Mouse (Mus musculus) midbrain, embryonic 13.5 days (tissue): ENCODE data around the gene Crmp1. TPM values are rescaled to one million over a fixed set of nuclear protein-coding genes. Genes with fewer than 3 reads are reported as not detected.

Source experiments
- ATAC-seq: fragments of 200-750 bp; cut with Nextera tagmentation; 2 replicates; pipeline ENCODE4 v1.8.0; 2017; ENCODE audit warnings: mild to moderate bottlenecking, moderate TSS enrichment, moderate library complexity
- H3K27ac ChIP-seq: fragments of 300-500 bp; sonication (generic); 2 replicates; pipeline ENCODE4 v1.5.1; 2015; ENCODE audit warnings: inconsistent platforms, mild to moderate bottlenecking, moderate library complexity
- H3K27me3 ChIP-seq: fragments of 300-500 bp; sonication (generic); 2 replicates; pipeline ENCODE4 v1.6.1; 2015; ENCODE audit warnings: mild to moderate bottlenecking, inconsistent platforms
- H3K36me3 ChIP-seq: fragments of 300-500 bp; sonication (generic); 2 replicates; pipeline ENCODE4 v1.6.1; 2015; ENCODE audit warnings: mild to moderate bottlenecking, inconsistent platforms
- H3K4me1 ChIP-seq: fragments of 300-500 bp; sonication (generic); replicated peaks from 2 replicates; pipeline ENCODE4 v1.6.1; 2015; ENCODE audit warnings: inconsistent platforms
- H3K4me2 ChIP-seq: fragments of 300-500 bp; sonication (generic); replicated peaks from 2 replicates; pipeline ENCODE4 v1.6.1; 2015; ENCODE audit warnings: moderate library complexity, mild to moderate bottlenecking, inconsistent platforms
- H3K4me3 ChIP-seq: fragments of 300-500 bp; sonication (generic); replicated peaks from 2 replicates; pipeline ENCODE4 v1.5.1; 2015; ENCODE audit warnings: mild to moderate bottlenecking, inconsistent platforms
- H3K9ac ChIP-seq: fragments of 300-500 bp; sonication (generic); replicated peaks from 2 replicates; pipeline ENCODE4 v1.6.1; 2015; ENCODE audit warnings: mild to moderate bottlenecking, inconsistent platforms
- H3K9me3 ChIP-seq: fragments of 300-500 bp; sonication (generic); 2 replicates; pipeline ENCODE4 v1.6.1; 2016; ENCODE audit warnings: mild to moderate bottlenecking, inconsistent platforms
- WGBS: fragments of 180-500 bp; shearing (Covaris S2); methylation state at CpG from one replicate; pipeline ENCODE4 v1.1.7; 2015; 5-methylcytosine and 5-hydroxymethylcytosine counted together
- polyA plus RNA-seq: library from polyadenylated mRNA; unstranded; fragments of >200 nt; fragmentation: Nextera tagmentation; extraction: Ambion mirVana; gene quantifications from 2 replicates; pipeline ENCODE4 v1.2.1, GENCODE M21; 2015

Crmp1 gene
- polyA plus RNA-seq, 1 experiment from 2014 or later, result 711 TPM

DNA sequence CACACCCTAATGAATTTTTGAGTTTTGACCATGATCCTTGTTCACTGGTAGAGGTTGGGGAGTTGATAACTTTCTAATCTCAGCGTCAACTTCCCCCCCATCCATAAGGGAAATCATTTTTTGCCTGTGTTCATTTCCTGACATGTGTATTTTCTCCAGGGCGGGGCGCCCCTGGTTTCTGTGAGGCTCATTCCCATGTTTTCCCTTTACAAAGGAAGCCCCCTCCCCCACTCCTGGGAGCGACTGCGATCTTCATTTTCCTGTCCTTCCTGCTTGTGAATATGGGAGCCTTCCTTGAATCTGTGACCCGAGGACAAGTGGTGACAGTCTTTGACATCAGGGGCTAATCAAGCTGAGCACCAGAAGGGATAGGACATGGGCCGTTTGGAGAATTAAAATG is 15.1 kb downstream of the Crmp1 start:
- no peak overlapping the region for H3K4me2 ChIP-seq
- no peaks in the 10 kb centered on the region for H3K27me3 ChIP-seq
- no peak overlapping the region for H3K27ac ChIP-seq
- H3K4me3 ChIP-seq, result no peak overlapping the region
- 66% methylated on average over 7 of the region's 7 CpGs for WGBS
- H3K36me3 ChIP-seq, result peaks cover 14% of the 10 kb centered on the region
- ATAC-seq, result no peak
- no peaks in the 10 kb centered on the region for H3K9me3 ChIP-seq
- peaks cover 87% of the 10 kb centered on the region for H3K4me1 ChIP-seq
- no peak overlapping the region for H3K9ac ChIP-seq

DNA sequence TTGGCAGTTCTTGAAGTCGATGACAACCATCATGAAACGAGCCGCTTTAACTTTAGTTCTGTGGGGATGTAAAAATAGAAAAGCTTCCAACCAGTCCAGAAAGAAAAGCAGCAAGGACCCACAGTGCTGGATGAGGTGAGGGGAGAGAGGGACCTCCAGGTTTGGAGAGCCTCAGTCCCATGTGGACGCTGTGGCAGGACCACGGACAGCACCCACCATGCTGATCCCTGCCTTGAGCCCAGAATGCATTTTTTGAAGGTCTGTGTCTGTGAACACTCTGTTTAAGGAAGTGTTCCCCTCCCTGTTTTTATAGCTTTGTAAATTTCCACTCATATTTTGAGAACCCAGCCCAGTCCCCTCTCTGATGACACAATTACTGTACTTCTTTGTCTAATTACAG is 15.5 kb downstream of the Crmp1 start:
- WGBS, result 58% methylated on average over 5 of the region's 5 CpGs
- no peaks in the 10 kb centered on the region for H3K9me3 ChIP-seq
- no peak overlapping the region for H3K4me3 ChIP-seq
- 0 out of 2 replicates have a peak overlapping the region, but pooled peaks have one; percentile 28 for H3K27ac ChIP-seq
- peaks cover 86% of the 10 kb centered on the region for H3K4me1 ChIP-seq
- H3K4me2 ChIP-seq, result no peak overlapping the region
- H3K9ac ChIP-seq, result no peak overlapping the region
- no peaks in the 10 kb centered on the region for H3K27me3 ChIP-seq
- no peak for ATAC-seq
- peaks cover 10% of the 10 kb centered on the region for H3K36me3 ChIP-seq

DNA sequence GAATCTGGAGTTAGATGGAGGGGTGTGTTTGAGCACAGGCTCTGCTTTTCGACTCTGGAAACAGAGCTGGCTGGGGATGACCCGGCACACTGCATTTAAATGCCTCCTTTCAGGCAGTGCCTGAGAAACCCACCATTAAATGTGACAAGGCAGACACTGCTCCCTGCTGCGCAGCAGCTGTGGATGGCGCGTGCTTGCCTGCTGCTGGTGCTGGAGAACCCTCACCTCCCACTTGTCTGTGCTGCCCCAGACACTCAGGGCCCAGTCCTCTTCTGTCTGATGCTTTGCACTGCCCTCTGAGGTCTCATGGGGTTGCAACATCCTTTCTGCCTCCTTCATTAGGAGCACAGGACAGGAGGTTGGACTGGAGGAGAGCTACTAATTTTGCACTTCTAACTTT is 20.0 kb downstream of the Crmp1 start:
- no peaks in the 10 kb centered on the region for H3K27me3 ChIP-seq
- H3K4me1 ChIP-seq, result peaks cover 67% of the 10 kb centered on the region
- 0 out of 2 replicates have a peak overlapping the region, but pooled peaks have one; percentile 3 for H3K9ac ChIP-seq
- no peaks in the 10 kb centered on the region for H3K9me3 ChIP-seq
- peak; percentile 62 for ATAC-seq
- H3K4me3 ChIP-seq, result no peak overlapping the region
- H3K27ac ChIP-seq, result no peak overlapping the region
- WGBS, result 48% methylated on average over 5 of the region's 5 CpGs
- peaks cover 18% of the 10 kb centered on the region for H3K36me3 ChIP-seq
- no peak overlapping the region for H3K4me2 ChIP-seq

DNA sequence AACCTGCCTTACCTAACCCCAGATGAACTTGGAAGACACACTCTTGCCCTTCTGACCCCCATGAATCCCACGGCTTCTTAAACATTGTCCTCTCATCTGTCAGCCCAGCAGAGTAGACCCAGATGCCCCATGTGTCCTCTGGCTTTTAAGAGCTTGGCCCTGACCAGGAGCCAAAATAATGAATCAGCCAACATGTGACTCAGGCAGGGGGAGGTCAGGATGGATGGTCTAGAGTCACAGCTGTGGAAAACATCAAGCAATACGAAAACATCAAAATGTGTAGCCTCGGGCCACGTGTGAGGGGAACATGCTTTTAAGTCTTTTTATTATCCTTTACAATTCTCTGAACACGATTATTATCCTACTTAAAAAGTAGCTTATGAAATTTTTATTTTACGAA is 22.1 kb downstream of the Crmp1 start:
- Histone ChIP-seq H3K4me3 (no peak overlapping the region), H3K9me3 (no peaks in the 10 kb centered on the region), H3K4me2 (no peak overlapping the region), H3K9ac (no peak overlapping the region), H3K27me3 (no peaks in the 10 kb centered on the region), H3K27ac (no peak overlapping the region), H3K4me1 (peaks cover 47% of the 10 kb centered on the region), H3K36me3 (peaks cover 36% of the 10 kb centered on the region)
- 74% methylated on average over 6 of the region's 6 CpGs for WGBS
- ATAC-seq, result no peak

DNA sequence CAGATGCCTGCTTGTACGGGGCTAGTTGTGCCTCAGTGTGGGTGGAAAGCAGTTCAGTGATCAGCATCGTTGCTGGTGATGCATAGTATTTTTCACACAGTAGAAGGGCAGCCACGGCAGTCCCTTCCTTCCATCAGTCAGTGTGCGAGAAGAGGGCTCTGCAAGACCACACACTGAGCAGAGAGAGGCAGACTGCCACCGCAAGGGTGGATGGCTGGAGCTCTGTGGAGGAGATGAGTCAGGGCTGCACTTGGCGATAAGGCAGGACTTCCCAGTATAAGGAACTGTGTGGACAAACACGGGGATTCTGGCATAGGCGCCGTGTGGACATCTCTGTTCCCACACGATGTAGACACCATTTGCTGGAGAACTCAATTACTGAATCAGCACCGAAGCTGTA is 39.3 kb downstream of the Crmp1 start:
- H3K4me2 ChIP-seq, result no peak overlapping the region

DNA sequence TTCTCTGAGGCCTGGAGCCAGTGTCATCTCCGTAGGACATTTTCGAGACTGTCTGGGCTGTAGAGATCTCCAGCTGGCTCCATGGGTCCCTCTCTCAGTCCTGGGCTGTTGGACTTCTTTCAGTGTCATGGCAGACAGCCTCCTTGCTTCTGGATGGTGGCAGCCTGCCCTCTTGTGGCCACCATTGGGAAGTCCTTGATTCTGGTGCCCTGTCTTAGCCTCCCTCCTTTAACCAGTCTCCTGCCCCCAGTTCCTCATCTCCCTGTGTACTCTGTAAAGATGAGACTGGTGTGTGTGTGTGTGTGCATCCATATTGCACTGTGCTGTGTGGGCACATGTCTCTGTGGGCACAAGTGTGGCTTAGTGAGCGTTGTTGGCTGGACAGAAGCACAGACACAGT is 46.6 kb downstream of the Crmp1 start:
- WGBS, result 80% methylated on average over 3 of the region's 3 CpGs
- Histone ChIP-seq H3K4me2 (no peak overlapping the region), H3K4me3 (no peak overlapping the region), H3K9ac (no peak overlapping the region), H3K27ac (0 out of 2 replicates have a peak overlapping the region, but pooled peaks have one; percentile 35), H3K27me3 (no peaks in the 10 kb centered on the region), H3K9me3 (no peaks in the 10 kb centered on the region), H3K4me1 (no peaks in the 10 kb centered on the region), H3K36me3 (peaks cover 88% of the 10 kb centered on the region)
- ATAC-seq, result peak; percentile 57

More for the DNA sequence above, 39.3 kb downstream of the Crmp1 start:
- Histone ChIP-seq H3K36me3 (peaks cover 96% of the 10 kb centered on the region), H3K27ac (no peak overlapping the region), H3K9me3 (no peaks in the 10 kb centered on the region), H3K4me1 (no peaks in the 10 kb centered on the region), H3K9ac (no peak overlapping the region), H3K27me3 (no peaks in the 10 kb centered on the region), H3K4me3 (no peak overlapping the region)
- 96% methylated on average over 11 of the region's 11 CpGs for WGBS
- ATAC-seq, result no peak

DNA sequence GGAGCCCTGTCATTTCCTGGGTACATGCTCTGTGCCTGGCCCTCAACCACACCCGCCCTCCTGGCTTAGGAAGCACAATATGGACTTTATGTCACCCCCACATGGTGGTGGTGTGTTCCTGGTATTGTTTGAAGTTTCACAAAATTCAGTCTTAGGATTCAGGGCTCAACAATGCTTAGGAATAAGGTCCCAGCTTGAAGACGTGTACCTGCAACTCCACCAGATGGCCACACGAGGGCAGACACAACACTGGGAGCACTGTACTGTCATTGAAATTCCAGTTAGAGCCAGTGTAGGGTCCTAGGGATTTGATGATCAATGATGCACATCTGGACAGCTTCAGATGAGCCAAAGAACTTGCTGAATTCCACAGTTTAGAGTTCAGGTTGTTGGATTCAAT is 47.5 kb downstream of the Crmp1 start:
- Histone ChIP-seq H3K27ac (peak overlapping the region; percentile 2; the same call in 1 of the 2 replicates), H3K4me2 (no peak overlapping the region), H3K27me3 (no peaks in the 10 kb centered on the region), H3K4me3 (no peak overlapping the region), H3K36me3 (peaks cover 80% of the 10 kb centered on the region), H3K9ac (no peak overlapping the region), H3K4me1 (no peaks in the 10 kb centered on the region), H3K9me3 (no peaks in the 10 kb centered on the region)
- peak; percentile 44 for ATAC-seq
- 15% methylated on average over 3 of the region's 3 CpGs for WGBS

DNA sequence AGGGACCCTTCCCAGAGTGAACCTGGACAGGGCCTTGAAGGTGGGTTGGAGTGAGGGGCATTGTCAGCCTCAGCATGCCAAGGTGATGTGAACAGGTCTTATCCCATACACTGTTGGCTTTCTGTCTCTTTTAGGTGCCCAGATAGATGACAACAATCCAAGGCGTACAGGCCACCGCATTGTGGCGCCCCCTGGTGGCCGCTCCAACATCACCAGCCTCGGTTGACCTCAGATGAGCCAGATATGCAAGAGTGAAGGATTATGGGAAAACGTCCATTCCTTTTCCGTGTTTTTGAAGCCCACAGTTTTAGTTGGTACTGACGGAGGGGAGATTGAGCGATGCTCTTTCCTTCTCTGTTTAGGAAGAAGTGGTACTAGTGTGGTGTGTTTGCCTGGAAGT is 49.2 kb downstream of the Crmp1 start:
- no peak overlapping the region for H3K9ac ChIP-seq
- H3K9me3 ChIP-seq, result no peaks in the 10 kb centered on the region
- H3K4me2 ChIP-seq, result no peak overlapping the region
- WGBS, result 82% methylated on average over 9 of the region's 9 CpGs
- peaks cover 64% of the 10 kb centered on the region for H3K36me3 ChIP-seq
- H3K27me3 ChIP-seq, result no peaks in the 10 kb centered on the region
- H3K4me1 ChIP-seq, result no peaks in the 10 kb centered on the region
- H3K27ac ChIP-seq, result no peak overlapping the region
- no peak overlapping the region for H3K4me3 ChIP-seq
- ATAC-seq, result no peak

DNA sequence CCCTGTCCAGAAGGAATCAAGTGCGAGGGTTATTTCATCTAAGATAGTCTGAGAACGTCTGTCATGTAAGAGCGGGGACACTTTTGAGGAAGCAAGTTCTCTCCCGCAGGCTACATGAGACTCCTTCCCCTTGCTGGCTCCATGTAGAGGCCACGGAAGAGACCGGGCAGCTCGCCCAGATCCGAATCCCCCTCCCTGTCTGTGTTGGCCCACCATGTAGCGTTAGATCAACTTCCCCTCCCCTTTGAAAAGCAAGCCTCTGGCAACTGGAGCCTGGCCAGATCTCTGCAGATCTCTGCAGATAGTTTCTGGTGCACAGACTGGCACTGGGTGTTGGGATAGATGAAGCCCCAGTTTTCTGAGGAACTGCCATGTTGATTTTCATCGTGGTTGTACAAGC is 55.0 kb downstream of the Crmp1 start:
- no peak overlapping the region for H3K9ac ChIP-seq
- no peaks in the 10 kb centered on the region for H3K9me3 ChIP-seq
- H3K27me3 ChIP-seq, result no peaks in the 10 kb centered on the region
- no peak overlapping the region for H3K27ac ChIP-seq
- peaks cover 12% of the 10 kb centered on the region for H3K36me3 ChIP-seq
- no peak overlapping the region for H3K4me2 ChIP-seq
- 80% methylated on average over 10 of the region's 10 CpGs for WGBS
- H3K4me1 ChIP-seq, result no peaks in the 10 kb centered on the region
- no peak for ATAC-seq
- H3K4me3 ChIP-seq, result no peak overlapping the region

DNA sequence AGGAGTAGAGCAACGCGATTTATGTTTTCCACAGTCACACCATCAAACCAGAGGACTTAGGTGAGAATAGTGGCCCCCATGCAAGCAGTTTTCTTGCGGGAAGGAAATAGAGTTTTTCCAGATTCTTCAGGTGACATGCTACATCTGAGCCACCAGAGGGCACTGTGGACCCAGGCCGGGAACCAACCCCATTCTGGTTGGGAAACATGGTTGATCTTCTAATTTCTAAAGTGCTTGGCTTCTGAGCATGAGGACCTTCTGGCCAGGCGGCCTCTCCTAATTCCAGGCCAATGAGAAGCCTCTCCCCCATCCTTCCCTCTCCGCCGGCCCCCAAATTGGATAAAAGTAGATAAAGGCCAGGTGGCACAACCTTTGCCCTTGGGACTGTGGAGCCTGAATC is 56.6 kb downstream of the Crmp1 start:
- Histone ChIP-seq H3K4me3 (no peak overlapping the region), H3K36me3 (peaks cover 3% of the 10 kb centered on the region; the same call in 1 of the 2 replicates), H3K9me3 (no peaks in the 10 kb centered on the region), H3K27ac (no peak overlapping the region), H3K4me1 (no peaks in the 10 kb centered on the region), H3K27me3 (no peaks in the 10 kb centered on the region), H3K4me2 (no peak overlapping the region), H3K9ac (no peak overlapping the region)
- peak; percentile 57; the same call in 1 of the 2 replicates for ATAC-seq
- 26% methylated on average over 7 of the region's 7 CpGs for WGBS

DNA sequence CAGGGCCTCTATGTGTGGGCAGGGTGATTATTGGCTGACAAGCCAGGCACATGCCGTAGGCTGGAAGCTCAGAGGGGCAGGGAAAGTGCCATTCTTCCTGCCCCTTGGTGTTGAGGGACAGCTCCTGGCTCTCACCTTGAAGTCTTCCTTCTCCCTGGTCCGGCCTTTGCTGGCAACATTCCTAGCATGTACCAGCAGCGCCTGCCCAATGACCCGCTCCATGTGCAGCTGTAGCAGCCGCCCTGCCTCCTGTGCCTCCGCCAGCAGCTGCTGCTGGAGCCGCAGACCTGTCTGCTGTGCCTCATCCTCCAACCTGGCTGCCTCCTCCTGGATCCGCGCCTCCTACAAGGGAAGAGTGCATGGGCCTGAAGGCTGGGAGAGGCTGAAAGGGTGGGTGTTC is 68.3 kb downstream of the Crmp1 start:
- Histone ChIP-seq H3K27me3 (no peaks in the 10 kb centered on the region), H3K9me3 (peaks cover 2% of the 10 kb centered on the region; the same call in 1 of the 2 replicates), H3K4me1 (no peaks in the 10 kb centered on the region), H3K9ac (no peak overlapping the region), H3K36me3 (peaks cover 19% of the 10 kb centered on the region), H3K4me3 (no peak overlapping the region), H3K4me2 (no peak overlapping the region), H3K27ac (no peak overlapping the region)
- 93% methylated on average over 9 of the region's 9 CpGs for WGBS
- ATAC-seq, result no peak

DNA sequence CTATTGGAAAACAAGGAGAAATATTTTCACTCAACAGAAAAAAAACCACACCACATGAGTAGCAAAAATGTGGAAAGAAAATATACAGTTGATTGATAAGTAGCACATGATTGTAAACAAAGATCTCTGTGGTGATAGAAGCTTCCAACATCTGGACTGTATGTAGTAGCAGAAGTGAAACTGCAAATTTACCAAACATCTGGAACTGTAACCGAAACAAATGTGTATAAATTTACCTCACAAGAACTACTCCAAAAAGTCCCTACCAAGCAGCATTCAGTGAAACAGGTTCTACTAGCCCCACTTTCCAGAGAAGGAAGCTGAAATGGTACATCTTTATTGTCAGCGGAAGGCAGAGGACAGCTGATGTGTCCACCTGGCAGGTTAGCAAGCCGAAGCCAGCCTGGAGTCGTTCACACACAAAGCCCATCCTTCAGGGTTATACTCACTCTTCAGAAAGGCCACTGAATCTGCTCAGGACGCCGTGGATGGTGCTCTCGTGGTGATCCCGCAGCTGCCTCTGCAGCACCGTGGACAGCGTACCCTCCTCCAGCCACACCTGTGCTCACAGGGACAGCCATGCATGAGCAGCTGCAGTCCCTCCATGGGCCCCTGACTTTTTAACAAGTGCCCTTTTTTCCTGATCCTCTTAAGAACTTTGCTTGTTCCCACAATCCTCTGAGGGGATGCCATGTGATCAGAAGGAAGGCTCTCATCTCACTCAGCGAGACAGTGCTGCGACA is 71.4 kb downstream of the Crmp1 start:
- ATAC-seq, result no peak
- no peak overlapping the region for H3K27ac ChIP-seq
- no peak overlapping the region for H3K4me2 ChIP-seq
- no peaks in the 10 kb centered on the region for H3K4me1 ChIP-seq
- H3K9ac ChIP-seq, result no peak overlapping the region
- peaks cover 9% of the 10 kb centered on the region; the same call in 1 of the 2 replicates for H3K9me3 ChIP-seq
- WGBS, result 90% methylated on average over 12 of the region's 12 CpGs
- H3K4me3 ChIP-seq, result no peak overlapping the region
- peaks cover 47% of the 10 kb centered on the region for H3K36me3 ChIP-seq
- H3K27me3 ChIP-seq, result no peaks in the 10 kb centered on the region

DNA sequence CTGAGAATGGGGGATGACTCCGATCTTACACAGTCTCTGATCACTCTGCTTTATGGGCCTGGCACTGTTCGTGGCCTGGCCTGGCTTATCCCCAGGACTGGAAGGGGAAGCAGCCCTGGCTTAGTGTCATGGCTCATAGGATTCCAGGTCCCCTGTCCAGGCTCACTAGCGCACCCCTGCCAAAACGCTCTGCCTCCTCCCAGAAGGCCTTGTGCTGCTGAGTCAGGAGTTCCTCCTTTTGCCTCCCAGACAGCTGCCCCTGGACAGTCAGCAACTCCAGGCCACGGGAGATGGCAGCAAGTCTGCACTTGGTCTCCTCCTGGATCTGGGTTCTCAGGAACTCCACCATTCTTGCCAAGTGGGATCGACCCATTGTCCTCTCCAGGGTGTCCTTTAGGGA is 77.0 kb downstream of the Crmp1 start:
- Histone ChIP-seq H3K4me3 (no peak overlapping the region), H3K9ac (no peak overlapping the region), H3K4me2 (no peak overlapping the region), H3K36me3 (peaks cover 67% of the 10 kb centered on the region), H3K9me3 (peaks cover 9% of the 10 kb centered on the region; the same call in 1 of the 2 replicates), H3K4me1 (no peaks in the 10 kb centered on the region), H3K27ac (no peak overlapping the region), H3K27me3 (no peaks in the 10 kb centered on the region)
- no peak for ATAC-seq
- 95% methylated on average over 6 of the region's 6 CpGs for WGBS
